Mouse (Mus musculus) megakaryocyte, embryonic 14.5 days (primary cell): ENCODE measurements around the gene Pacsin2. TPM values are rescaled to one million over a fixed set of nuclear protein-coding genes. Genes with fewer than 3 reads are reported as not detected.

Experiments used
- H3K27me3 ChIP-seq: replicated peaks from 2 replicates; pipeline ENCODE3; 2012; ENCODE audit warnings: inconsistent platforms
- H3K36me3 ChIP-seq: replicated peaks from 2 replicates; pipeline ENCODE3; 2012; ENCODE audit warnings: low read length, inconsistent platforms, mixed read lengths
- H3K4me1 ChIP-seq: 2 replicates; pipeline ENCODE4 v1.6.1; 2012; ENCODE audit warnings: inconsistent platforms
- H3K4me3 ChIP-seq: replicated peaks from 2 replicates; pipeline ENCODE3; 2012; ENCODE audit warnings: moderate library complexity, mild to moderate bottlenecking, inconsistent platforms
- H3K9me3 ChIP-seq: 2 replicates; pipeline ENCODE4 v1.6.1; 2012; ENCODE audit warnings: inconsistent platforms
- FLI1 ChIP-seq: IDR thresholded peaks from 2 replicates; pipeline ENCODE4 v1.6.1; 2012; ENCODE audit warnings: low read length, inconsistent platforms, mixed read lengths
- GATA1 ChIP-seq: IDR thresholded peaks from 3 replicates; pipeline ENCODE4 v1.6.1; 2012; ENCODE audit warnings: mixed read lengths, low read length, inconsistent platforms, borderline replicate concordance
- polyA plus RNA-seq: library from polyadenylated mRNA; stranded (reverse); fragments of >175 nt; gene quantifications from 2 replicates; pipeline ENCODE4 v1.2.3, GENCODE M21; 2012; ENCODE audit warnings: low replicate concordance; ENCODE audit not compliant: insufficient read depth

Pacsin2 gene
- polyA plus RNA-seq, 1 experiment = 82.1 TPM

- Histone ChIP-seq H3K36me3 (peaks cover 5% of the 10 kb centered on the region), H3K4me1 (peaks cover 48% of the 10 kb centered on the region), H3K27me3 (peaks cover 28% of the 10 kb centered on the region), H3K4me3 (no peak overlapping the region), H3K9me3 (no peaks in the 10 kb centered on the region)
- no peak for TF ChIP-seq FLI1
- no peak for TF ChIP-seq GATA1
Measured at GRCm38 (mm10) chr15:83479818-83480217, 15.4 kb upstream of the Pacsin2 start.

- Histone ChIP-seq H3K4me1 (peaks cover 61% of the 10 kb centered on the region), H3K36me3 (no peaks in the 10 kb centered on the region), H3K9me3 (no peaks in the 10 kb centered on the region), H3K4me3 (no peak overlapping the region), H3K27me3 (peaks cover 29% of the 10 kb centered on the region)
- no peak for TF ChIP-seq GATA1
- TF ChIP-seq FLI1 = no peak
Measured at GRCm38 (mm10) chr15:83478096-83478495, 13.7 kb upstream of the Pacsin2 start.

GRCm38 (mm10) chr15:83476593-83477273, 12.3 kb upstream of the Pacsin2 start:
- Histone ChIP-seq H3K9me3 (no peaks in the 10 kb centered on the region), H3K4me1 (peaks cover 52% of the 10 kb centered on the region), H3K4me3 (no peak overlapping the region), H3K36me3 (no peaks in the 10 kb centered on the region), H3K27me3 (peaks cover 30% of the 10 kb centered on the region)
- no peak for TF ChIP-seq GATA1
- TF ChIP-seq FLI1 = no peak

GRCm38 (mm10) chr15:83474466-83474836, 10.0 kb upstream of the Pacsin2 start:
- Histone ChIP-seq H3K4me1 (peaks cover 47% of the 10 kb centered on the region), H3K27me3 (peaks cover 40% of the 10 kb centered on the region), H3K9me3 (no peaks in the 10 kb centered on the region), H3K36me3 (no peaks in the 10 kb centered on the region), H3K4me3 (peak overlapping the region; percentile 77)
- no peak for TF ChIP-seq FLI1
- no peak for TF ChIP-seq GATA1

- H3K4me3 ChIP-seq = peak overlapping the region; percentile 77
- no peak for TF ChIP-seq GATA1
- no peak for TF ChIP-seq FLI1
- peaks cover 50% of the 10 kb centered on the region for H3K4me1 ChIP-seq
- H3K27me3 ChIP-seq = peaks cover 41% of the 10 kb centered on the region
- no peaks in the 10 kb centered on the region for H3K9me3 ChIP-seq
- H3K36me3 ChIP-seq = no peaks in the 10 kb centered on the region
Measured at GRCm38 (mm10) chr15:83473832-83474465, 9.5 kb upstream of the Pacsin2 start.

GRCm38 (mm10) chr15:83473251-83473650, 8.8 kb upstream of the Pacsin2 start:
- H3K9me3 ChIP-seq = no peaks in the 10 kb centered on the region
- H3K36me3 ChIP-seq = no peaks in the 10 kb centered on the region
- TF ChIP-seq GATA1 = no peak
- TF ChIP-seq FLI1 = no peak
- no peak overlapping the region for H3K4me3 ChIP-seq
- H3K27me3 ChIP-seq = peaks cover 38% of the 10 kb centered on the region
- peaks cover 50% of the 10 kb centered on the region for H3K4me1 ChIP-seq

- H3K36me3 ChIP-seq = no peaks in the 10 kb centered on the region
- H3K4me1 ChIP-seq = peaks cover 45% of the 10 kb centered on the region
- no peak overlapping the region for H3K4me3 ChIP-seq
- TF ChIP-seq GATA1 (no peak), FLI1 (no peak)
- H3K9me3 ChIP-seq = no peaks in the 10 kb centered on the region
- H3K27me3 ChIP-seq = peaks cover 27% of the 10 kb centered on the region
Measured at GRCm38 (mm10) chr15:83471476-83471875, 7.1 kb upstream of the Pacsin2 start.

- H3K4me1 ChIP-seq = peaks cover 50% of the 10 kb centered on the region
- H3K9me3 ChIP-seq = no peaks in the 10 kb centered on the region
- TF ChIP-seq GATA1 (no peak), FLI1 (no peak)
- H3K4me3 ChIP-seq = no peak overlapping the region
- H3K27me3 ChIP-seq = peaks cover 26% of the 10 kb centered on the region
- H3K36me3 ChIP-seq = no peaks in the 10 kb centered on the region
Measured at GRCm38 (mm10) chr15:83470443-83470842, 6.0 kb upstream of the Pacsin2 start.

GRCm38 (mm10) chr15:83469279-83469821, 4.9 kb upstream of the Pacsin2 start:
- no peak for TF ChIP-seq GATA1
- TF ChIP-seq FLI1 = no peak

GRCm38 (mm10) chr15:83467232-83467966, 3.0 kb upstream of the Pacsin2 start:
- TF ChIP-seq GATA1 = no peak
- Histone ChIP-seq H3K36me3 (peaks cover 2% of the 10 kb centered on the region), H3K9me3 (no peaks in the 10 kb centered on the region), H3K27me3 (peaks cover 24% of the 10 kb centered on the region), H3K4me3 (no peak overlapping the region), H3K4me1 (peaks cover 51% of the 10 kb centered on the region)

More at GRCm38 (mm10) chr15:83469279-83469821, 4.9 kb upstream of the Pacsin2 start:
- Histone ChIP-seq H3K27me3 (peaks cover 24% of the 10 kb centered on the region), H3K9me3 (no peaks in the 10 kb centered on the region), H3K4me1 (peaks cover 50% of the 10 kb centered on the region), H3K4me3 (no peak overlapping the region), H3K36me3 (no peaks in the 10 kb centered on the region)
